Mouse (Mus musculus) brain, embryonic 14.5 days (tissue): ENCODE data around the gene Cntd1.

Experiments used
- CTCF ChIP-seq: fragments of 200-500 bp; IDR thresholded peaks from 2 replicates; pipeline ENCODE4 v1.5.1; 2012; ENCODE audit warnings: inconsistent platforms, mild to moderate bottlenecking, moderate library complexity, borderline replicate concordance; ENCODE audit not compliant: insufficient read depth, insufficient read length; ENCODE audit errors: extremely low read depth
- POLR2A ChIP-seq: fragments of 200-500 bp; IDR thresholded peaks from 2 replicates; pipeline ENCODE4 v1.6.1; 2012; ENCODE audit warnings: mild to moderate bottlenecking, inconsistent platforms, borderline replicate concordance; ENCODE audit not compliant: poor library complexity, insufficient read depth, insufficient read length, severe bottlenecking; ENCODE audit errors: extremely low read depth

DNA sequence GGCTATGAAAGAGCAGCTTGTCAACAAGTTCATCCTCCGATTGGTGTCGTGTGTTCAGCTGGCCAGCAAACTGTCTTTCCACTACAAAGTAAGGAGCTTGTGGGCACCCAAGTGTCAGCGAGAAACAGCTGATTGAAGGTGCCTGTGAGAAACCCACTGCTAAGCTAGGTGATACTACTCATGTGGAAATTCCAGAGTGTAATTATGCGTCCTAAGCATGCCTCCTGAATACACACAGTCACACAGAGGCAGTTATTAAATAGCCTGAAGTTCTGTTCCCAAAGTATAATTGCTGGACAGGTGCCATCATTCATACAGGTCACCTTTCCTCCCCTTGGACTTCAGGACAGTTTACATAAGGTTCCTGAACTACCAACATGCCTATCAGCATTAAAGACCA lies 5.0 kb downstream of the Cntd1 start:
- TF ChIP-seq POLR2A, result no peak
- no peak for TF ChIP-seq CTCF
